Mouse (Mus musculus): Measurements from ENCODE around the gene Nbr1.

DNA sequence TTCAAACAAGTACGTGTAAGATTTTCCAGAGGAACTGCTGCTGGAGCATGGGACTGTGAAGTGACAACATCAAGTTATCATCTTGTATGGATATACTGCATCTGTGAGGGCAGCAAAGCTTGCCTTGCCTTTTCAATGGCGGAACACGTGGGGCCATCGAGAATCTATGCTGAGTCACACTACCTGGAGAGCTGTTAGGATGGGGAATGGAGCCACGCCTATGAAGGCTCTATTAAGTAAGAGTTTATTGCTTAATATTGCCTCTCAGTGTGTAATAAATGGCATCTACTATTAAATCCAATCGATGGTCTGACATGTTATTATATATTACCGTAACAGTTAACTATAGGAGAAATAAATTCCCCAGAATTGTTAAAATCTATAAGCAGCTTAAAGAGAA, 44.9 kb upstream of the Nbr1 start:
- TF ChIP-seq CTCF (IDR thresholded peaks at IDR 0.05) (no peak), EP300 (IDR thresholded peaks at IDR 0.05) (no peak)

Measured in lung, postnatal 0 days (tissue).